14 mouse cellular contexts compared by ENCODE assay signal in the genomic region with DNA sequence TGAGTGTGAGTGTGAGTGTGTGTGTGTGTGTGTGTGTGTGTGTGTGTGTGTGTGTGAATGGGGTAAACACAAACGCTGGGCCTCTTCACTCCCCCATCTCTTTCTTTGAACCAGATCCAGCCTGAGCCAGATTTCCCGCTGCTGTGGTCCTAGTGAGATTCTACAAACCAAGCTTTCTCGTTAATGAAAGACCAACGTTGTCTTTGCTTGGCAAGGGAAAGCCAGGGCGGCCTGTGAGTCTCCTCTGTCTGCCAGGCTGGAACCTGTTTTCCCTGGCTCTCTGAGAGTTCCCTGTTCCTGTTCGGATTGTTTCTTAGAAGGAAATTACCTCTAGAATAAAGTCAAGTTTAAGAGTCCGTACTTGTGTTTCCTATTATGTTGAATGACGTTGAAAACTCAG. TPM values are rescaled to one million over a fixed set of nuclear protein-coding genes. Genes with fewer than 3 reads are reported as not detected.
DNase-seq lines count a peak whose midpoint lies in the region; ATAC-seq lines count a peak whose summit lies in the region.
"Had no signal": no experiment of that assay in that cellular context is flagged by ENCODE, and none has a peak within 500 bp of the region (broad histone marks: within the 10 kb centered on the region; RNA-seq: fewer than 3 reads in every experiment).

No protein-coding gene starts in this region.

- H3K27me3 ChIP-seq in embryonic facial prominence, embryonic 12.5 days = no peaks in the 10 kb centered on the region
- peaks cover under 1% of the 10 kb centered on the region; the same call in 1 of the 2 replicates for H3K27me3 ChIP-seq in embryonic facial prominence, embryonic 10.5 days (replicated peaks; ENCODE audit: low read depth, poor library complexity, severe bottlenecking)
- no peaks in the 10 kb centered on the region for H3K27me3 ChIP-seq in midbrain, embryonic 11.5 days (ENCODE audit: control insufficient read depth, insufficient read depth, low read length)
- H3K27me3 ChIP-seq in midbrain, embryonic 10.5 days (ENCODE audit: low read depth, poor library complexity, severe bottlenecking) = peaks cover 9% of the 10 kb centered on the region; the same call in 1 of the 2 replicates
- H3K27me3 ChIP-seq in kidney, embryonic 16.5 days (ENCODE audit: insufficient read depth, low read length) = no peaks in the 10 kb centered on the region
- no peaks in the 10 kb centered on the region for H3K27me3 ChIP-seq in stomach, embryonic 15.5 days (replicated peaks)

- no peak for DNase-seq in embryonic facial prominence, embryonic 10.5 days (ENCODE audit: low spot score)
- DNase-seq in midbrain, embryonic 11.5 days (ENCODE audit: low spot score, missing footprints) = peak; percentile 54
- DNase-seq in midbrain, embryonic 10.5 days (ENCODE audit: low spot score) = no peak
- DNase-seq in adrenal gland, postnatal 36 days = no peak
- no peak for DNase-seq in urinary bladder, postnatal 10 days (ENCODE audit: low spot score)
- DNase-seq: cerebellum, postnatal 14 days; heart, adult 2 months; lung, postnatal 14 days; right cerebral cortex, postnatal 4 days had no signal

- peaks cover 3% of the 10 kb centered on the region; the same call in 1 of the 2 replicates for H3K4me1 ChIP-seq in embryonic facial prominence, embryonic 12.5 days
- peaks cover 11% of the 10 kb centered on the region; the same call in 1 of the 2 replicates for H3K4me1 ChIP-seq in embryonic facial prominence, embryonic 10.5 days
- no peaks in the 10 kb centered on the region for H3K4me1 ChIP-seq in midbrain, embryonic 11.5 days (ENCODE audit: control insufficient read depth, insufficient read depth, low read length)
- H3K4me1 ChIP-seq in midbrain, embryonic 10.5 days = peaks cover 6% of the 10 kb centered on the region; the same call in 1 of the 2 replicates
- peaks cover 15% of the 10 kb centered on the region; the same call in 1 of the 2 replicates for H3K4me1 ChIP-seq in kidney, embryonic 16.5 days (ENCODE audit: insufficient read depth, low read length)
- peaks cover 3% of the 10 kb centered on the region; the same call in 1 of the 2 replicates for H3K4me1 ChIP-seq in stomach, embryonic 15.5 days

- no peak overlapping the region for H3K4me2 ChIP-seq in embryonic facial prominence, embryonic 12.5 days (replicated peaks)
- no peak overlapping the region for H3K4me2 ChIP-seq in midbrain, embryonic 11.5 days
- H3K4me2 ChIP-seq in kidney, embryonic 16.5 days (replicated peaks; ENCODE audit: low read depth, low read length) = no peak overlapping the region
- no peak overlapping the region for H3K4me2 ChIP-seq in stomach, embryonic 15.5 days
- H3K4me2 ChIP-seq: liver, embryonic 11.5 days had no signal

- H3K36me3 ChIP-seq in embryonic facial prominence, embryonic 12.5 days = no peaks in the 10 kb centered on the region
- H3K36me3 ChIP-seq in embryonic facial prominence, embryonic 10.5 days (replicated peaks) = no peaks in the 10 kb centered on the region
- H3K36me3 ChIP-seq in midbrain, embryonic 11.5 days (ENCODE audit: control insufficient read depth, insufficient read depth, low read length) = no peaks in the 10 kb centered on the region
- H3K36me3 ChIP-seq in midbrain, embryonic 10.5 days = no peaks in the 10 kb centered on the region
- no peaks in the 10 kb centered on the region for H3K36me3 ChIP-seq in kidney, embryonic 16.5 days (ENCODE audit: insufficient read depth, low read length)
- no peaks in the 10 kb centered on the region for H3K36me3 ChIP-seq in stomach, embryonic 15.5 days

- H3K27ac ChIP-seq in embryonic facial prominence, embryonic 12.5 days = 0 out of 2 replicates have a peak overlapping the region, but pooled peaks have one; percentile 2
- no peak overlapping the region; the same call in 1 of the 2 replicates for H3K27ac ChIP-seq in embryonic facial prominence, embryonic 10.5 days (replicated peaks)
- no peak overlapping the region for H3K27ac ChIP-seq in midbrain, embryonic 11.5 days (ENCODE audit: low read depth, low read length)
- no peak overlapping the region for H3K27ac ChIP-seq in midbrain, embryonic 10.5 days (replicated peaks)
- H3K27ac ChIP-seq in kidney, embryonic 16.5 days (ENCODE audit: low read length) = peak overlapping the region; percentile 78
- H3K27ac ChIP-seq in stomach, embryonic 15.5 days = peak overlapping the region; percentile 49; the same call in 1 of the 2 replicates
- H3K27ac ChIP-seq: heart, adult 2 months had no signal

- ATAC-seq in embryonic facial prominence, embryonic 12.5 days (ENCODE audit: insufficient number of reproducible peaks, insufficient read depth, low FRiP score, low TSS enrichment) = no peak
- no peak for ATAC-seq in midbrain, embryonic 11.5 days (ENCODE audit: low FRiP score)
- 0 out of 2 replicates have a peak, but pooled peaks have one; percentile 39 for ATAC-seq in kidney, embryonic 16.5 days (ENCODE audit: low FRiP score, low TSS enrichment)
- ATAC-seq in stomach, embryonic 15.5 days (ENCODE audit: insufficient read depth, low FRiP score, low read depth) = no peak

- H3K9ac ChIP-seq in embryonic facial prominence, embryonic 12.5 days = no peak overlapping the region
- no peak overlapping the region for H3K9ac ChIP-seq in midbrain, embryonic 11.5 days (ENCODE audit: low read length)
- no peak overlapping the region for H3K9ac ChIP-seq in kidney, embryonic 16.5 days (replicated peaks; ENCODE audit: low read length)
- no peak overlapping the region for H3K9ac ChIP-seq in stomach, embryonic 15.5 days

- WGBS in embryonic facial prominence, embryonic 12.5 days = 67% methylated on average over 8 of the region's 8 CpGs
- WGBS in embryonic facial prominence, embryonic 10.5 days = 70% methylated on average over 8 of the region's 8 CpGs
- WGBS in midbrain, embryonic 11.5 days = 82% methylated on average over 8 of the region's 8 CpGs
- 81% methylated on average over 8 of the region's 8 CpGs for WGBS in midbrain, embryonic 10.5 days
- 59% methylated on average over 8 of the region's 8 CpGs for WGBS in kidney, embryonic 16.5 days
- 53% methylated on average over 8 of the region's 8 CpGs for WGBS in stomach, embryonic 15.5 days

- no peak overlapping the region for H3K4me3 ChIP-seq in embryonic facial prominence, embryonic 12.5 days
- no peak overlapping the region for H3K4me3 ChIP-seq in embryonic facial prominence, embryonic 10.5 days
- H3K4me3 ChIP-seq in midbrain, embryonic 11.5 days (ENCODE audit: low read depth, low read length) = no peak overlapping the region
- H3K4me3 ChIP-seq in midbrain, embryonic 10.5 days = no peak overlapping the region
- no peak overlapping the region for H3K4me3 ChIP-seq in kidney, embryonic 16.5 days (ENCODE audit: low read length)
- no peak overlapping the region for H3K4me3 ChIP-seq in stomach, embryonic 15.5 days (replicated peaks)
- H3K4me3 ChIP-seq: erythroblast, embryonic 14.5 days; heart, adult 2 months had no signal

- H3K9me3 ChIP-seq in embryonic facial prominence, embryonic 12.5 days = no peaks in the 10 kb centered on the region
- H3K9me3 ChIP-seq in embryonic facial prominence, embryonic 10.5 days = no peaks in the 10 kb centered on the region
- H3K9me3 ChIP-seq in midbrain, embryonic 11.5 days (ENCODE audit: control insufficient read depth, low read length) = no peaks in the 10 kb centered on the region
- H3K9me3 ChIP-seq in midbrain, embryonic 10.5 days (replicated peaks) = no peaks in the 10 kb centered on the region
- H3K9me3 ChIP-seq in kidney, embryonic 16.5 days (ENCODE audit: low read length) = no peaks in the 10 kb centered on the region
- H3K9me3 ChIP-seq in stomach, embryonic 15.5 days = no peaks in the 10 kb centered on the region

RNA-seq across cellular contexts. Expression of a gene that starts 8.9 kb away (rescaled TPM):
- 15.7 and 16.6 TPM in 2 replicates for polyA plus RNA-seq in embryonic facial prominence, embryonic 12.5 days (2016; fragmentation: Nextera tagmentation; extraction: Ambion mirVana)
- 17.6 and 18.7 TPM in 2 replicates for polyA plus RNA-seq in embryonic facial prominence, embryonic 10.5 days (2016; fragmentation: Nextera tagmentation; extraction: Ambion mirVana)
- polyA plus RNA-seq in midbrain, embryonic 11.5 days (2014; fragmentation: Nextera tagmentation; extraction: Ambion mirVana) = 18.6 and 21.4 TPM in 2 replicates
- 16.3 and 18.0 TPM in 2 replicates for polyA plus RNA-seq in midbrain, embryonic 10.5 days (2016; fragmentation: Nextera tagmentation; extraction: Ambion mirVana)
- 13.9 and 14.2 TPM in 2 replicates for polyA plus RNA-seq in kidney, embryonic 16.5 days (2015; fragmentation: Nextera tagmentation; extraction: Ambion mirVana)
- 10.4 and 10.6 TPM in 2 replicates for polyA plus RNA-seq in stomach, embryonic 15.5 days (2015; fragmentation: Nextera tagmentation; extraction: Ambion mirVana)
- total RNA-seq in adrenal gland, postnatal 36 days (2021) = 10 to 100 TPM; 18.3 to 31.6 TPM

RNA-seq across cellular contexts. Expression of a gene that starts 45.1 kb away (rescaled TPM):
- polyA plus RNA-seq in embryonic facial prominence, embryonic 12.5 days (2016; fragmentation: Nextera tagmentation; extraction: Ambion mirVana) = 38.1 and 39.0 TPM in 2 replicates
- polyA plus RNA-seq in embryonic facial prominence, embryonic 10.5 days (2016; fragmentation: Nextera tagmentation; extraction: Ambion mirVana) = 46.5 and 46.7 TPM in 2 replicates
- 15.8 and 18.4 TPM in 2 replicates for polyA plus RNA-seq in midbrain, embryonic 11.5 days (2014; fragmentation: Nextera tagmentation; extraction: Ambion mirVana)
- 38.7 and 44.3 TPM in 2 replicates for polyA plus RNA-seq in midbrain, embryonic 10.5 days (2016; fragmentation: Nextera tagmentation; extraction: Ambion mirVana)
- 39.2 and 41.8 TPM in 2 replicates for polyA plus RNA-seq in kidney, embryonic 16.5 days (2015; fragmentation: Nextera tagmentation; extraction: Ambion mirVana)
- polyA plus RNA-seq in stomach, embryonic 15.5 days (2015; fragmentation: Nextera tagmentation; extraction: Ambion mirVana) = 24.0 and 26.8 TPM in 2 replicates
- 10 to 100 TPM; 29.7 to 31.6 TPM for total RNA-seq in adrenal gland, postnatal 36 days (2021)

Comparison
In these comparisons a context has a peak if more than half of its experiments do, and no peak if none do; other contexts are left out.
1. H3K27ac ChIP-seq: peak in embryonic facial prominence, embryonic 12.5 days (single experiment), kidney, embryonic 16.5 days (single experiment) and stomach, embryonic 15.5 days (single experiment); none in embryonic facial prominence, embryonic 10.5 days (single experiment), midbrain, embryonic 11.5 days (single experiment) and midbrain, embryonic 10.5 days (single experiment).